Mouse (Mus musculus) myocyte (in vitro differentiated cells): ENCODE data around the gene Plekha5. TPM values are rescaled to one million over a fixed set of nuclear protein-coding genes. Genes with fewer than 3 reads are reported as not detected.

Experiments
- H3K27me3 ChIP-seq: one replicate; pipeline ENCODE4 v1.6.1; 2011; ENCODE audit not compliant: control insufficient read depth, insufficient read depth, insufficient read length
- H3K36me3 ChIP-seq: one replicate; pipeline ENCODE4 v1.6.1; 2011; ENCODE audit not compliant: control insufficient read depth, insufficient read depth
- H3K4me2 ChIP-seq: one replicate; pipeline ENCODE4 v1.6.1; 2011; ENCODE audit warnings: low read depth, control low read depth
- H3K4me3 ChIP-seq: one replicate; pipeline ENCODE4 v1.5.1; 2011; ENCODE audit warnings: mild to moderate bottlenecking, control low read depth, moderate library complexity
- H3K79me2 ChIP-seq: one replicate; pipeline ENCODE4 v1.6.1; 2011; ENCODE audit not compliant: control insufficient read depth, insufficient read depth
- H3ac ChIP-seq: one replicate; pipeline ENCODE4 v1.6.1; 2011; ENCODE audit not compliant: control insufficient read depth, insufficient read length
- CEBPB ChIP-seq: IDR thresholded peaks from 2 replicates; pipeline ENCODE4 v1.6.1; 2011; ENCODE audit warnings: mild to moderate bottlenecking, moderate library complexity; ENCODE audit not compliant: poor library complexity, insufficient read depth, severe bottlenecking
- E2F4 ChIP-seq: IDR thresholded peaks from one replicate; pipeline ENCODE4 v1.6.1; 2011; ENCODE audit warnings: mild to moderate bottlenecking, control low read depth, moderate library complexity; ENCODE audit not compliant: insufficient read depth
- MAX ChIP-seq: IDR thresholded peaks from one replicate; pipeline ENCODE4 v1.6.1; 2011; ENCODE audit warnings: low read depth, mild to moderate bottlenecking, control low read depth
- MYOD1 ChIP-seq, 3 experiments: IDR thresholded peaks; one replicate each; pipeline ENCODE4 v1.6.1; 2011; ENCODE audit warnings: control low read depth in 2 of 3, low read depth in 2 of 3, mild to moderate bottlenecking in 2 of 3, moderate library complexity in 1 of 3; ENCODE audit not compliant: insufficient read length in 2 of 3, control insufficient read depth in 1 of 3
- MYOG ChIP-seq, 3 experiments: IDR thresholded peaks; one replicate each; pipeline ENCODE4 v1.6.1; 2011; ENCODE audit warnings: control low read depth in 2 of 3, low read depth in 2 of 3, mild to moderate bottlenecking in 2 of 3; ENCODE audit not compliant: insufficient read length in 2 of 3, control insufficient read depth in 1 of 3, insufficient read depth in 1 of 3
- POLR2A ChIP-seq: IDR thresholded peaks from one replicate; pipeline ENCODE4 v1.6.1; 2011; ENCODE audit warnings: low read depth, mild to moderate bottlenecking, control low read depth, moderate library complexity; ENCODE audit not compliant: insufficient read length
- REST ChIP-seq: IDR thresholded peaks from one replicate; pipeline ENCODE4 v1.6.1; 2011; ENCODE audit warnings: mild to moderate bottlenecking, control low read depth, moderate library complexity; ENCODE audit not compliant: insufficient read depth, insufficient read length
- SRF ChIP-seq: IDR thresholded peaks from one replicate; pipeline ENCODE4 v1.6.1; 2011; ENCODE audit warnings: low read depth; ENCODE audit not compliant: control insufficient read depth, insufficient read length
- TCF12 ChIP-seq: IDR thresholded peaks from one replicate; pipeline ENCODE4 v1.6.1; 2011; ENCODE audit warnings: mild to moderate bottlenecking, control low read depth; ENCODE audit not compliant: poor library complexity, insufficient read depth, severe bottlenecking
- USF1 ChIP-seq: IDR thresholded peaks from one replicate; pipeline ENCODE4 v1.6.1; 2011; ENCODE audit warnings: low read depth, mild to moderate bottlenecking, control low read depth, moderate library complexity
- polyA plus RNA-seq: library from polyadenylated mRNA; unstranded; fragments of >200 nt; fragmentation: generic; extraction: Trizol; gene quantifications from one replicate; pipeline ENCODE4 v1.2.1, GENCODE M21; 2012; ENCODE audit warnings: missing spikeins

Plekha5 gene
- polyA plus RNA-seq, 1 experiment: 12.2 TPM

DNA sequence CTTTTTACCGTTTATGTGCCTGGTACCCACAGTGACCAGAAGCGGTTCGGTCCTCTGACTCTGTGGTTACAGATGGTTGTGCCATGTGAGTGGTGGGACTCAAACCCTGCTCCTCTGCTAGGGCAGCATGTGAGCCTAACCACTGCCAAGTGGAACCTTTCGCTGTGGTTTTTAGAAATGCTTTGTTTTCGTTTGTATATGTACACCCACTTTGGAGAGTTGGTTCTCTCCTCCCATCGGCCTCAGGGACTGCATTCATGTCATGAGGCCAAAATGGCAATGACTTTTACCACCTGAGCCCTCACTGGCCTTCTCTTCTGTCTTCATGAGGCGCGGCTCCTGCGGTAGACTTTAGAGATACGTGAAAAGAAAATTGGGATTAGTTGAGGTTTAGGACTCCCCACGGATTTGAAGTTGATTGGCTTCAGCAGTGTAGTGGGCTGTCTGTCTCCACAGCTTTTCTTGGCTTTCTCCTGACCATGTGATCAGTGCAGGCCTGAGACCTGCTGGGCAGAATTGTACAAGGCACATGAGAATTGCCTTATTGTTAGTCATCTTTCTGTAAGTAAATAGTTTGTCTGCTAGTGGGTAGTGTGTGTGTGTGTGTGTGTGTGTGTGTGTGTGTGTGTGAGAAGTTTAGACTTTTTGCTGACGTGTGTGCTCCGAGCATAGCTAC lies 84.8 kb downstream of the Plekha5 start:
- Histone ChIP-seq H3K79me2 (peaks cover 13% of the 10 kb centered on the region), H3K4me3 (no peak overlapping the region), H3K27me3 (no peaks in the 10 kb centered on the region), H3K36me3 (no peaks in the 10 kb centered on the region), H3K4me2 (no peak overlapping the region), H3ac (no peak overlapping the region)
- no peak for TF ChIP-seq REST
- no peak for TF ChIP-seq MAX
- peak; percentile 52 for TF ChIP-seq USF1
- TF ChIP-seq CEBPB: no peak

DNA sequence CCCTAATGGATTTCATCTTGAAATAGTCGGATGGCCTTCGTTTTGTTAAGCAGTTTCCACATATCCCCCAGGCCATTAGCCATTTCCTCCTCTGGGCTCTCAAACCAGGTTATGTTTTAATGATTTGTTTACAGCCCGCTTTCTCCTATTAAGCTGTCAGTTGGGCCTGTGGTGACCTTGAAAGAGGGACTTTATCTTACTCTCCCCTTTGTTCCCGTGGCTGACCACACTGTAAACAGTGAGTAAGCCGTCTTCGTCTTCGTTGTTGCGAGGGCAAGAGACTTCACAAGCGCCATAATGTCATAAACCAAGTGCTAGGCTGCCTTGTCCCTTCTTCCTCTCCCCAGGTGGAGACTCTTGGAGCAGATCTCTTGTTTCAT lies 85.3 kb downstream of the Plekha5 start:
- TF ChIP-seq MAX (no peak), CEBPB (no peak), TCF12 (no peak), SRF (no peak), USF1 (no peak), MYOD1 (IDR thresholded peaks at IDR 0.05; ENCODE audit: control insufficient read depth in 1 of 3, insufficient read length in 2 of 3, low read depth in 2 of 3) (no peak), POLR2A (no peak), E2F4 (no peak)

DNA sequence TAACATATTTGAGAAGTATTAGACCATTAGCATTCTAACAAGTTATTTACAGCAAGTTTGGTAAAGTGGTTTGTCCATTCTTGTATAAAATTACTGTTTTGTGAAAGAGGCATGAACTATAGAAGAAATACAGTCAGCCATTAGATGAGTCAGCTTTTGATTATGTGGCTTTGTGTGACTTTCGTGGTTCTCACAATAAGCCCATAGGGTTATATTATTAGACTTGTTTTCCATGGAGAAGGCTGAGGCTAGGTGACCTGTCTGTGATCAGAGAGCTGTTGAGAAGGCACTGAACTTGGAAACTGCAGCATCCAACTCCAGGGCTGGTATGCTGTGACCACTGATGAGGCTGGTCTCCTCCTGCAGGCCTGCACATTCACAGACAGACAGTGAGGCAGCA lies 88.2 kb downstream of the Plekha5 start:
- no peak for TF ChIP-seq MYOD1 (IDR thresholded peaks at IDR 0.05; ENCODE audit: control insufficient read depth in 1 of 3, insufficient read length in 2 of 3, low read depth in 2 of 3)
- H3ac ChIP-seq: no peak overlapping the region
- H3K27me3 ChIP-seq: no peaks in the 10 kb centered on the region
- peak overlapping the region; percentile 84 for H3K4me2 ChIP-seq
- H3K79me2 ChIP-seq: peaks cover 13% of the 10 kb centered on the region
- H3K4me3 ChIP-seq: no peak overlapping the region
- no peaks in the 10 kb centered on the region for H3K36me3 ChIP-seq

More for the DNA sequence above, 85.3 kb downstream of the Plekha5 start:
- H3K79me2 ChIP-seq: peaks cover 13% of the 10 kb centered on the region
- no peaks in the 10 kb centered on the region for H3K27me3 ChIP-seq
- H3K4me3 ChIP-seq: no peak overlapping the region
- no peak overlapping the region for H3K4me2 ChIP-seq
- H3K36me3 ChIP-seq: no peaks in the 10 kb centered on the region
- H3ac ChIP-seq: no peak overlapping the region

DNA sequence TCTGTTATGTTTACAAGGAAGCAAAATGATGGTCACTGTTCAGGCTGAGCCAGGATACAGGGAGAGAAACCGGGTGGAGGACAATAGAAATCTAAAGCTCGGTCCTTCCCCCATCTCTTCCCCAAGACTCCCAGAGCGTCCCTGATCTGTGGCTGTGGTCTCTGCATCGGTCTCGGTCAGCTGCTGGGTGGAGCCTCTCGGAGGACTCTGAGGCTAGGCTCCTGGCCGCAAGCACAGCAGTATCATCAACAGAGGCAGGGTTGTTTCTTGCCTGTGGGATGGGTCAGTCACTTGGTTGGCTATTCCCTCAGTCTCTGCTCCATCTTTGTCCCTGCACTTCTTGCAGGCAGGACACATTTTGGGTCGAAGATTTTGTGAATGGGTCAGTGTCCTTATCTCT lies 88.6 kb downstream of the Plekha5 start:
- Histone ChIP-seq H3ac (no peak overlapping the region), H3K79me2 (peaks cover 15% of the 10 kb centered on the region), H3K4me3 (no peak overlapping the region), H3K36me3 (no peaks in the 10 kb centered on the region), H3K4me2 (peak overlapping the region; percentile 84), H3K27me3 (no peaks in the 10 kb centered on the region)
- TF ChIP-seq MAX (no peak), MYOD1 (IDR thresholded peaks at IDR 0.05; ENCODE audit: control insufficient read depth in 1 of 3, insufficient read length in 2 of 3, low read depth in 2 of 3) (peak in 1 of 3 experiments; percentile 10), MYOG (IDR thresholded peaks at IDR 0.05; ENCODE audit: control insufficient read depth in 1 of 3, insufficient read depth in 1 of 3, insufficient read length in 2 of 3, low read depth in 2 of 3) (peak in 1 of 3 experiments; percentile 74), TCF12 (no peak)

DNA sequence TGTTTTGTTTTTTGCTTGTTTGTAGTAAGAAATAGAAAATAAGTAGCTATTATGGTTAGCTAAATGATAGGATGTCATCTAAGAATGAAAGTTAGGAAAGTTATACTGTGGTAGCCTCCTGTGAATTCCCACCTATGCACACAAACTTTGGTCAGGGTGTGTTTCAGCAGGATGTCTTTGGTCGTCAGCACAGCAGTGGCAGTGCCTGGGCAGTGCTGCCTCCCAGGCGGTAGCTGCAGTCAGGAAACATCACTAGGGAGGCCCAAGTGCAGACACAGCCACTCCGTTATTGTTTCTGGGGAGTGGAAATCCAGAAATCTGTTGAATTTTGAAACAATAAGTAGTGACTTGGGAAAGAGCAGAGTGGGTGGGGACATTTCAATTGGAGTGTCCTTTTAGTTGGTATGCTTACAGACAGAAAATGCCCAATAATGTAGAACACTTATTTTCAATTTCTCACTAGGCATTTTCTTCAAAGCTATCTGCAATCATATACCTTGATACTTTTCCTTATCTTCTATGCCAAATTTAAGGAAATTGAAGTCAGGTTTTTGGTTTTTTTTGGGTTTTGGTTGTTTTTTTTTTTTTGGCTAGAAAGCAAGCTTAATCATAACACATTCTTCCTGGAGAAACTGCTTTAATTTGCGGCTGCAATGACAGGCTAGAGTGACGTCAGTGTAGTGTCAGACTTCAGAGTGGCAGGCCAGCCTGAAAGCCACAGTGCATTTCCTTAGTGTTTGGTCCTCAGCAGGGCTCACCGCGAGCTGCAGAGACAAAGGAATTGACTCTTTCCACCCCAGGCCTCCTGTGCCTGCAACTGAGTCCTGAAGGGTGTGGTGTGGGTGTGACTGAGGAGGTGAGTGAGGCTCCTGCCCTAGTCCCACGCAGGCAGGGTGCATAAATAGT lies 90.6 kb downstream of the Plekha5 start:
- Histone ChIP-seq H3K36me3 (no peaks in the 10 kb centered on the region), H3K27me3 (no peaks in the 10 kb centered on the region), H3K4me3 (no peak overlapping the region), H3K79me2 (peaks cover 21% of the 10 kb centered on the region), H3ac (no peak overlapping the region), H3K4me2 (peak overlapping the region; percentile 84)
- TF ChIP-seq USF1 (no peak), CEBPB (0 out of 2 replicates have a peak, but pooled peaks have one; percentile 2), MYOG (IDR thresholded peaks at IDR 0.05; ENCODE audit: control insufficient read depth in 1 of 3, insufficient read depth in 1 of 3, insufficient read length in 2 of 3, low read depth in 2 of 3) (peak in 1 of 3 experiments; percentile 9)

DNA sequence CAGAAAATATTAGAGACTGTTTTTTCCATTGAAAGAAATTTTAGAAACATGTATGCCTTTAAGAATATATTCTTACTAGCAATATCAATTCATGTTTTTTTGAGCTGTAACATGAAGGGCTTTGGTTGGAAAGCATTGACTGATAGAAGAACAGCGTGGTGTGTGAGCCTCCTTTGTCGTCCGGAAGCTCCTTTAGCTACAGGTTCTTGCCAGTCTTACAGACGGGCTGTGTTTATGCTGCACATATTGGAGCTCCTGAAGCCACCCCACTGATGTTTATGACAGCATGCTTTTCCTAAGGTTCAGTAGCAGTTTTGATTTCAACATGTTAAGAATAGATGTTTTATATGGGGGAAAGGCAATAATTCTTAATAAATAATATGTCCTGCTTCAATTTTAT lies 91.7 kb downstream of the Plekha5 start:
- peak overlapping the region; percentile 84 for H3K4me2 ChIP-seq
- peaks cover 23% of the 10 kb centered on the region for H3K79me2 ChIP-seq
- H3ac ChIP-seq: no peak overlapping the region
- no peak overlapping the region for H3K4me3 ChIP-seq
- no peaks in the 10 kb centered on the region for H3K36me3 ChIP-seq
- TF ChIP-seq CEBPB (no peak), SRF (no peak)
- no peaks in the 10 kb centered on the region for H3K27me3 ChIP-seq
